Mouse (Mus musculus) thymus, adult 2 months (tissue): ENCODE results near the gene Thbs3.

Source experiments
- CTCF ChIP-seq: fragments of 200-500 bp; IDR thresholded peaks from 2 replicates; pipeline ENCODE4 v1.5.1; 2012; ENCODE audit warnings: mild to moderate bottlenecking, control low read depth, low read length, moderate library complexity, borderline replicate concordance; ENCODE audit not compliant: control insufficient read depth, poor library complexity, insufficient read depth; ENCODE audit errors: extremely low read depth
- POLR2A ChIP-seq: fragments of 200-500 bp; IDR thresholded peaks from 2 replicates; pipeline ENCODE4 v1.6.1; 2012; ENCODE audit warnings: mild to moderate bottlenecking, low read length, control low read depth, moderate library complexity; ENCODE audit not compliant: control insufficient read depth, poor library complexity, insufficient read depth; ENCODE audit errors: extremely low read depth

GRCm38 (mm10) chr3:89190436-89190835, 24.5 kb upstream of the Thbs3 start:
- no peak for TF ChIP-seq CTCF
- TF ChIP-seq POLR2A, result no peak
